Mouse (Mus musculus) mouse trophoblast stem cell (cell line): ENCODE measurements around the gene Mafg.
"Not testable (repeated sequence)": the region's sequence is repeated elsewhere in the genome, so short reads cannot be mapped to it uniquely, and the experiment has no call there.

Experiments
- in situ Hi-C, 2 experiments: fragments of 300-500 bp; cut with MseI, MboI; formaldehyde crosslinking; loops; 2 replicates in 1 of 2; 3 replicates in 1 of 2; pipeline ENCODE4 v1.15.1; 2025

Mafg gene

GRCm38 (mm10) chr11:120598283-120598989 is 35.0 kb downstream of the Mafg start, which contains the start of the genes Alyref and Anapc11:
TSS of gene Alyref (minus strand) at chr11:120598365.
TSS of gene Anapc11 (plus strand) at chr11:120598421.
- in situ Hi-C loops: no loop called here

DNA sequence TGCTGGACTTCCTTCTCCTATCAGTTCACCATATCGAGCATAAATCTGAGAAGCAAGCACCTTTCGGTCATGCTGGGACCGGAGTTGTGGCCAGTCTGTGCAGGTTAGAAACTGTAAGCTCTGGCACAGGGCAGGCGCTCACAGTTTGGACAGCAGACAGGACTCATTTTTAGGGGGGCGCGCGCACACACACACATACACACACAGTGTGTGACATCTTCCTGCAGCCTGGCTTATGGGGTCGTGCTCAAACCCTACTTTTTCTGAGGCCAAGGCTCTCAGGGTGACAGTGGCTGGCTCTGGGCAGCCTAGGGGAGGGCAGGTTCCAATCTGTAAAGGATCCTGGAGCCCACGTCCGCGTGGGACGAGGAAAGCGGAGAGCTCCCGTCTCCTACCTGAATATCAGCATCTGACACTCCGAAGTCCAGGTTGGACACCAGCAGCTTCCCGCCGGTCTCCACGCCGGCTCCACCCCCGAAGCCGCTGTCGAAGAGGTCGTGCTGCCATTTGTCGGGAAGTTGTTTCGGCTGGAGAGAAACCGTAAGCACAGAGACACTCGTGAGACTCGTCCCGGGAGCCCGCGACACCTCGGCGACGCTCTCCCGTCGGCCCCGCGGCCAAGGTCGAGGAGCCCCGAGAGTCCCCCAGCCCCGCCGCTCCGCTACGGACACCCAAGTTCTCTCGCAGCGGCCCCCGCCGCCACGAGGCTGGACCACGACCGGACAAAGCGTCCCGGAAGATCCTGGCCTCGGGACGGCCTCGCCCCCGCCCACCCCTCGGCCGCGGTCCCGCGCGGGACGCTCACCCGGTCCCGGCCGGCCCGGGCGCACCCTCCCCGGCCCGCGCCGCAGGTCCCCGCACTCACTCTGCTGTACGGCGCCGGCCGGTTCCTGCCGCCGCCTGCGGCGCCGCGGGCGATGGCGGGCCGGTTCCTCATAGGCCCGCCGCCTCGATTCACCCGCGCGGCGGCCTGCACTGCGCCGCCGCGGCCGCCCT is 35.9 kb downstream of the Mafg start:
- in situ Hi-C loops: no loop called here

GRCm38 (mm10) chr11:120588531-120588930 is 44.9 kb downstream of the Mafg start:
- in situ Hi-C loops: no loop called here

DNA sequence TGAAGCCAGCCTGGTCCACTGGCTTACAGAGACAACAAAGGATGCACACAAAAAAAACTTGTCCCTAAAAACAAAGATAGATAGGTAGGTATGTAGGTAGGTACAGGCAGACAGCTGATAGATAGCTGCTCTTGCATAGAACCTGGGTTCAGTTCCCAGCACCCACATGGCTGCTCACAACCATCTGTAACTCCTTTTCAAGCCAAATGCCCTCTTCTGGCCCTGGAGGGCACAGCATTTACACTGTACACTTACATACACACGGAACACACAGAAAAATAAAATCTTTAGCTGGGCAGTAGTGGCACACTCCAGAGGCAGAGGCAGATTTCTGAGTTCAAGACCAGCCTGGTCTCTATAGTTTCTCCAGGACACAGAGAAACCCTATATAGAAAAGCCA is 49.5 kb downstream of the Mafg start:
- in situ Hi-C loops: no loop called here

DNA sequence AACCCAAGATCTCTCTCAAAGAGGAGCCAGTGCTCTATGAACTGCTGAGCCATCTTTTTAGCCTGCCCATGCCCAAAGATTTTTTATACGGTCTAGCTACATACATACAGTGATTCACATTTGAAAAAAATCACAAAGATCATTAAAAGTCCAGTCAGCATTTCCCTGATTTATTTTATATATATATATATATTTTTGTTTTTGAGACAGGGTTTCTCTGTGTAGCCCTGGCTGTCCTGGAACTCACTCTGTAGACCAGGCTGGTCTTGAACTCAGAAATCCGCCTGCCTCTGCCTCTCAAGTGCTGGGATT is 50.5 kb downstream of the Mafg start:
- in situ Hi-C loops: not testable (repeated sequence)

- in situ Hi-C loops: no loop called here
Observed at GRCm38 (mm10) chr11:120582268-120582981, 51.0 kb downstream of the Mafg start.

DNA sequence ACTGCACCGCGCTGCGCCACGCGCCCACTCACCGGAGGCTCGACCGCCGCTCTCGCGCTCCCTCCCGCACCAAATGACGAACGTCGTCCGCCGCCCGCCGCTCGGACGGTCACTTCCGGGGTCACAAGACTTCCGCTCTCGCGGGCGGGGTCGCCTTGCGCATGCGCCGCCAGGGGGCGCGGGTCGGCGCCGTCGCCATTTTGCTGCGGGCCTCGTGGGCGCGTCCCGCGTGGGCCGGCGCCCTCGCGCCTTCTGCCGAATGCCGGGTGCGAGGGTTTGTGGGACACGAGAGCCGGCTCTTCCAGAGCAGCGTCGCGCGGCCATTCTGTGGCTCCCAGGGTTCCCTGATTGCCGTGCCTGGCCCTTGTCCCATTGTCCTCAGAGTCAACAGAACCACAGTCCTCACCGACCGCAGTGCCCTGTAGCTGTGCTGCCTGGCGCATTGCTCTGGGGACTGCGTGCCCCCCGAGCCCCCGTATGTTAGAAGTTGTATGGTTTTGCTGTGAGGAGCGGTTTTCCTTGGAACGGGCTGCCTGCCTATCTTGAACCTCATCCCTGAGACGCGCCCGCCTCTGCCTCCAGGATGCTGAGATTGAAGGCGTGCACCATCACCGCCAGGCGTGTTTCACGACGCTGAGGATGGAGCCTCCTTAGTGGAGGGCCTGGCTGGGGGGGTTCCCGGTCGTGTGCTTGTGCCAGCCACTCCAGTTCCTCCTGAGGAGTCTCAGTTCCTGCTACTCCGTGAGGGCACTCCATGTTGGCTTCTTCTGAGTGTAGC is 51.7 kb downstream of the Mafg start, which contains the start of gene Arhgdia:
Arhgdia (minus strand) TSS at position 135 of the 778 bp plus-strand sequence.
- in situ Hi-C loops: no loop called here

- in situ Hi-C loops: no loop called here
Observed at GRCm38 (mm10) chr11:120580871-120581331, 52.5 kb downstream of the Mafg start.

DNA sequence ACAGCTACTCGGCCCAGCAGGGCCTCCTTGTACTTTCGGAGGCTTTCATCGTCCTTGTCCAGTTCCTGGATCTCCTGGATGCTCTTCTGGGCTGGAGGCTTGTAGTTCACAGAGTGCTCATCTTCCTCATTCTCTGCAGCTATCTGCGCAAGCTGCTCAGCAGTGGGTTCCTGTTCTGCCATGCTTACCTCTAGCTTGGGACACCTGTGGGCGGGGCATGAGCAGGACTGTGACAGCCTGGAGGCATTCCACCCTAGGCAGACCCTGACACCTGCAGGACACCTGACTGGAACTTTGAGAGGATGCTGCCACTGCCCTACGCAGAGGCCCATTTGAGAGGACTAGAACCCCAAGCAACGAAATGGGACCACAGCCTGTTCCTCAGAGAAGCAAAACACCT is 53.2 kb downstream of the Mafg start:
- in situ Hi-C loops: no loop called here

DNA sequence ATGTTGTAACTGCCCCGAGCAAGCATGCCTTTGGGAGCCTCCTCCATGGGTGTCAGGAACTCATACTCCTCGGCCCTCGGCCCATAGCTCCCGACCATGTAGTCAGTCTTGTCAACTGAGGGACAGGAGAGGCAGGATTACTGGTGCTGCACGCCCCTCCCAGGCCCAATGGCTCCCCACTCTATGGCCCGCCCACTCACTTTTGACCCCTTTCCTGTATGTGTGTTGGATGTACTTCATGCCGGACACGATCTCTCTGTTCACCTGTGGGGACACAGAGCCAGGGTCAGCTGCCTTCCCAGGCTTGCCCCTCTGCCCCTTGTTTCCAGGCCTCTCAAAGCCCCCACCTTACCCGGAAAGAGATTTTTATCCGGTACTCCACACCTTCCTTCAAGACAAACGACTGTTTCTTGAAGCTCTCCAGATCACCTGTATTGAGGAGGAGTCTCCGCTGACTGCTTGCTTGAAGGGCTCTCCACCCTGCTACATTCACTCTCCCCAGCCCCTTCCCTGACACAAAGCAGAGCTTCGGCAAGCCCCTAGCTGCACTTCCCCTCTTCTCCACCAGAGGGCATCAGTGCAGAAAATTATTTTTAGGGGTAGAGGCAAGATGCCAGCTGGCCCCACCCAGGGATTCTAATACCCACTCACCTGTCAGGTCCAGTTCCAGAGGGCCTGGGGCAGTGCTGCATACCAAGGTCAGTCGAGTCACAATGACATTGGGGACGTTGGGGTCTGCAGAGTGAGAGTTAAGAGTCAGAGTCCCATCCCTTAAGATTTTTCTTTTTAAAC is 53.9 kb downstream of the Mafg start:
- in situ Hi-C loops: no loop called here

GRCm38 (mm10) chr11:120578694-120579243 is 54.6 kb downstream of the Mafg start:
- in situ Hi-C loops: no loop called here

- in situ Hi-C loops: no loop called here
Observed at GRCm38 (mm10) chr11:120578024-120578693, 55.2 kb downstream of the Mafg start.

GRCm38 (mm10) chr11:120577211-120578023 is 56.0 kb downstream of the Mafg start:
- in situ Hi-C loops: no loop called here

DNA sequence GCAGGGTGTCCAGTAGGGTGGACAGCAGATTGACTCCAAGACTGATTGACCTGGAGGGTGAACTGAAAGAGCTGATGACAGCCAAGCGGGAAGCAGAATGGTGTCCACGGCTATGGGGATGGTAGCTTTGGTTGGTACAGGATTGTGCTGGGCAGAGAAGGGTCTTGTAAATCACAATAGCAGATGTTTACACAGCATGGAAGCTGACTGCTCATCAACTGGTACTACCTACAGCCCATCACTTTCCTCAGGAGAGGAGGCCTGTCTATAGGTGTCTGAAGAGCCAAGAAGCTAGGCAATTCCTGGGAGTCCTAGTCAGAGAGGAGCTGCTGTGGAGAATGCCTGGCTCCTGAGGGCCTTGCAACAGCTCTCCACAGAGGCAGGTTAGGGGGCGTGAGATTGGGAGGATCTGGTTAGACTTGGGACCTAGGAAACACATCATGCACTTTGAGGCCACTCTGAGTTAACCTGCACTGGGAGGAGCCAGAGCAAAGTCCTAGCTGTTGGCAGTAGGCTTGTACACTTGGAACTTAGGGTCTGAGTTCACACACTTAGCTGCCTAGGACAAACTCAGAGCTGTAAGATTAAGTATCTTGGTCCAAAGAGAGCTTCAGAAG is 56.9 kb downstream of the Mafg start:
- in situ Hi-C loops: no loop called here

GRCm38 (mm10) chr11:120575940-120576339 is 57.5 kb downstream of the Mafg start:
- in situ Hi-C loops: no loop called here
